Mouse (Mus musculus) intestine, postnatal 0 days (tissue): ENCODE data around the gene Gimd1. TPM values are rescaled to one million over a fixed set of nuclear protein-coding genes. Genes with fewer than 3 reads are reported as not detected.

Experiments used
- ATAC-seq: fragments of 200-750 bp; cut with Nextera tagmentation; 2 replicates; pipeline ENCODE4 v1.8.0; 2017; ENCODE audit warnings: mild to moderate bottlenecking, moderate TSS enrichment, moderate library complexity
- H3K27ac ChIP-seq: fragments of 300-500 bp; sonication (generic); 2 replicates; pipeline ENCODE4 v1.5.1; 2014; ENCODE audit warnings: mild to moderate bottlenecking, low read depth, low read length, moderate library complexity
- H3K27me3 ChIP-seq: fragments of 300-500 bp; sonication (generic); replicated peaks from 2 replicates; pipeline ENCODE4 v1.6.1; 2014; ENCODE audit warnings: low read length, mixed read lengths; ENCODE audit not compliant: control insufficient read depth, insufficient read depth
- H3K36me3 ChIP-seq: fragments of 300-500 bp; sonication (generic); 2 replicates; pipeline ENCODE4 v1.6.1; 2014; ENCODE audit warnings: mild to moderate bottlenecking, moderate library complexity; ENCODE audit not compliant: control insufficient read depth, insufficient read depth
- H3K4me1 ChIP-seq: fragments of 300-500 bp; sonication (generic); replicated peaks from 2 replicates; pipeline ENCODE4 v1.6.1; 2014; ENCODE audit warnings: antibody characterized with exemption, low read length, mixed read lengths; ENCODE audit not compliant: control insufficient read depth, insufficient read depth
- H3K4me2 ChIP-seq: fragments of 300-500 bp; sonication (generic); replicated peaks from 2 replicates; pipeline ENCODE4 v1.6.1; 2014; ENCODE audit warnings: low read depth, mild to moderate bottlenecking, moderate library complexity
- H3K4me3 ChIP-seq: fragments of 300-500 bp; sonication (generic); 2 replicates; pipeline ENCODE4 v1.5.1; 2014; ENCODE audit warnings: low read depth, low read length
- H3K9ac ChIP-seq: fragments of 300-500 bp; sonication (generic); 2 replicates; pipeline ENCODE4 v1.6.1; 2014; ENCODE audit warnings: mild to moderate bottlenecking, low read depth, low read length
- H3K9me3 ChIP-seq: fragments of 300-500 bp; sonication (generic); 2 replicates; pipeline ENCODE4 v1.6.1; 2016; ENCODE audit warnings: mixed run types; ENCODE audit not compliant: control insufficient read depth
- CTCF ChIP-seq: sonication (generic); IDR thresholded peaks from 2 replicates; pipeline ENCODE4 v1.5.1; 2016; ENCODE audit warnings: low read depth, mild to moderate bottlenecking, control low read depth, antibody characterized with exemption, moderate library complexity
- WGBS: fragments of 180-500 bp; shearing (Covaris S2); extraction: QIAGEN DNeasy Blood & Tissue Kit; methylation state at CpG from one replicate; pipeline ENCODE4 v1.1.7; 2014; 5-methylcytosine and 5-hydroxymethylcytosine counted together
- polyA plus RNA-seq: library from polyadenylated mRNA; unstranded; fragments of >200 nt; fragmentation: Nextera tagmentation; extraction: Ambion mirVana; gene quantifications from 2 replicates; pipeline ENCODE4 v1.2.1, GENCODE M21; 2015

Gene Gimd1
- polyA plus RNA-seq, 1 experiment from 2014 or later, result 85.7 TPM

DNA sequence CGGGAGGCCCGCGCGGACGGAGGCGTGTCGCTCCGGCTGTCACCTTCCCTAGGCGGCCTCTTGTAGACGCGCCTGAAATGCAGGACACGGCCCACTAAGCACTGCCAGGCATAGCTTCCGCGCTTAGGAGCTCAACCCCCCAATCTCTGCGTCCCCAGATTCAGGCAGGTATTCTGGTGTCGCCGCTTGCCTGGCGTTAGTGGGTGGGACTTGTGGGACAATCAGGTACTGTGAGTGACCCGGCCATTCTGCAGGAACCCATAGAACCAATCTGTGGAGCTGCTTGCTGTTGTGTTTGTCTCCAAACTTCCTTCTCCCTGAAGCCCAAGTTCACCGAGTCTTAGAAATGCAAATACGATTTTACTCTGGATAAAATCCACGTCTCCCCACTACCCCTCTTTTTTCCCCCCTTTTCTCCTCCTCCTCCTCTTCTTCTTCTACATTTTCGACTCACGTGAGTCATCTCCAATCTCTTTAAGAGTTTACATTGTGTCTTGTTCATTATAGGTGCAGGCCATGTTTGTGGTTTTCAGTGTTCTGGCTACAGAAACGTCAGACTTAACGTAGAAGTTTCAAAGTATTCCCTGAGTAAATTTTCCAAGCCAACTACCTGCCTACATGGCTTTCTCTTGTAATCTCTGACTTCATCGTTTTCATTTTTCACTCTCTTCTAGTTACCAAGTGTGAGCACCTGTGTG, 54.8 kb downstream of the Gimd1 start, which contains the start of gene Aimp1:
Aimp1 (minus strand) TSS at position 140 of the 698 bp plus-strand sequence.
- WGBS, result under 1% methylated on average over 27 of the region's 27 CpGs
- Histone ChIP-seq H3K27ac (peak within 1 kb of the TSS; percentile 87), H3K4me3 (peak within 1 kb of the TSS; percentile 78), H3K4me1 (0 out of 2 replicates have a peak, but pooled peaks cover 7% of the 10 kb centered on the region), H3K27me3 (no peaks in the 10 kb centered on the region), H3K9me3 (no peaks in the 10 kb centered on the region), H3K4me2 (peak within 1 kb of the TSS; percentile 74), H3K36me3 (0 out of 2 replicates have a peak, but pooled peaks cover 4% of the 10 kb centered on the region), H3K9ac (peak within 1 kb of the TSS; percentile 74)
- no peak for TF ChIP-seq CTCF
- no peak for ATAC-seq

Other genes with a start within 250 kb of the Gimd1 start
- 7.7 and 9.5 TPM in 2 replicates for gene Tbck, start 54.3 kb downstream of the Gimd1 start, polyA plus RNA-seq
- 73.0 and 75.4 TPM in 2 replicates for gene Aimp1, start 54.5 kb downstream of the Gimd1 start, polyA plus RNA-seq